Mouse (Mus musculus) forebrain, postnatal 0 days (tissue): ENCODE measurements around the gene 4931422A03Rik. TPM values are rescaled to one million over a fixed set of nuclear protein-coding genes. Genes with fewer than 3 reads are reported as not detected.

Experiments
- ATAC-seq: fragments of 200-750 bp; cut with Nextera tagmentation; 2 replicates; pipeline ENCODE4 v1.8.0; 2017; ENCODE audit warnings: mild to moderate bottlenecking, moderate library complexity
- DNase-seq: peaks from one replicate; pipeline ENCODE4 v3.0.0-alpha.2; 2015
- H3K27ac ChIP-seq: fragments of 300-500 bp; sonication (generic); 2 replicates; pipeline ENCODE4 v1.5.1; 2014; ENCODE audit warnings: low read depth, mild to moderate bottlenecking, antibody characterized with exemption, low read length, moderate library complexity, mixed read lengths
- H3K27me3 ChIP-seq: fragments of 300-500 bp; sonication (generic); 2 replicates; pipeline ENCODE4 v1.6.1; 2014; ENCODE audit warnings: mild to moderate bottlenecking, low read length, mixed read lengths; ENCODE audit not compliant: insufficient read depth
- H3K36me3 ChIP-seq: fragments of 300-500 bp; sonication (generic); 2 replicates; pipeline ENCODE4 v1.6.1; 2014; ENCODE audit warnings: mild to moderate bottlenecking, moderate library complexity; ENCODE audit not compliant: insufficient read depth
- H3K4me1 ChIP-seq: fragments of 300-500 bp; sonication (generic); 2 replicates; pipeline ENCODE4 v1.6.1; 2014; ENCODE audit warnings: antibody characterized with exemption; ENCODE audit not compliant: insufficient read depth
- H3K4me2 ChIP-seq: fragments of 300-500 bp; sonication (generic); 2 replicates; pipeline ENCODE4 v1.6.1; 2014; ENCODE audit warnings: low read depth, mild to moderate bottlenecking, moderate library complexity
- H3K4me3 ChIP-seq: fragments of 300-500 bp; sonication (generic); 2 replicates; pipeline ENCODE4 v1.5.1; 2014; ENCODE audit warnings: low read depth, low read length, mixed read lengths
- H3K9ac ChIP-seq: fragments of 300-500 bp; sonication (generic); 2 replicates; pipeline ENCODE4 v1.6.1; 2014; ENCODE audit warnings: mild to moderate bottlenecking
- H3K9me3 ChIP-seq: fragments of 300-500 bp; sonication (generic); 2 replicates; pipeline ENCODE4 v1.6.1; 2016; ENCODE audit warnings: low read length
- CTCF ChIP-seq: sonication (generic); IDR thresholded peaks from 2 replicates; pipeline ENCODE4 v1.5.1; 2016; ENCODE audit warnings: antibody characterized with exemption, control low read depth, low read depth
- WGBS: fragments of 180-500 bp; shearing (Covaris S2); extraction: QIAGEN DNeasy Blood & Tissue Kit; methylation state at CpG from one replicate; pipeline ENCODE4 v1.1.7; 2014; 5-methylcytosine and 5-hydroxymethylcytosine counted together
- polyA plus RNA-seq: library from polyadenylated mRNA; unstranded; fragments of >200 nt; fragmentation: Nextera tagmentation; extraction: Ambion mirVana; gene quantifications from 2 replicates; pipeline ENCODE4 v1.2.1, GENCODE M21; 2015
- total RNA-seq: library from RNA; depleted of rRNA; stranded (reverse); fragments of >200 nt; gene quantifications from 2 replicates; pipeline ENCODE4 v1.2.3, GENCODE M21; 2014

The 4931422A03Rik gene
- total and polyA plus RNA-seq, 2 experiments from 2014 or later, result 0.94 TPM; not detected in 1

DNA sequence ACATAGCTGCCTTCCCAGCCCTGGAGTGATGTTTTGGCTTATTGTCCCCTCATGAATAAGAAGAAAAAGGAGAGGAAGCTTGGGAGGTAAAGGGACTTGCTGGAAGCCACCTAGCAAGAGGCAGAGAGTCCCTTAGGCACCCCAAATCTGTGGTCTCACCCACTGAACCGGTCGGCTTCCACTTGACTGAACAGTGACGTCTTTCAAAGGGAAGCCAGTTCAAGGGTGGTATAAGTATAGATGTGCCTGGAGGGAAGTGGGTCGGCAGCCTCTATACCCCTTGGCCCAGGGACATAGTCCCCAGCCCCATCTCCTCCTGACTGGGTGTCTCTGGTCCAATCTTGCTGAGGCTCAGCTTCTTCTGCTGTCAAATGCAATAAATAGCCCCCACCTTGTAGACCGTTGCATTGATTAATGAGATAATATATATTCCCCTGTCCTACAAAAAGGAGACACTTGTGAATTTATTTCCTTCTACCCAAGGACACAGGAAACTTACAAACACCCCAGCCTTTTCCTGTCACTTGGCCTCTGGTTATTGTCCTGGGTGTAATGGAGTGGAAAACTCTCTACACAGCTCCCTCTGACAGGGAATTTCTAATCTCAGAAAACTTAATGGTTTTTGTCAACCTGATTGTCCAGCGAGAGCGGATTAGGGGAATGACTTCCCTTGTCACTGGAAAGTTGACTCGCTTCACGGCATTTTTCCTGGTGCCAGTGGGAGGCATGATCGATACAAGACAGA lies 92.3 kb downstream of the 4931422A03Rik start:
- no peaks in the 10 kb centered on the region for H3K36me3 ChIP-seq
- no peak for ATAC-seq
- no peak overlapping the region for H3K4me3 ChIP-seq
- no peaks in the 10 kb centered on the region for H3K9me3 ChIP-seq
- WGBS, result 40% methylated on average over 10 of the region's 10 CpGs
- H3K4me1 ChIP-seq, result no peaks in the 10 kb centered on the region
- DNase-seq, result no peak
- no peak for TF ChIP-seq CTCF
- H3K27me3 ChIP-seq, result no peaks in the 10 kb centered on the region
- H3K27ac ChIP-seq, result no peak overlapping the region
- H3K4me2 ChIP-seq, result no peak overlapping the region
- H3K9ac ChIP-seq, result no peak overlapping the region

DNA sequence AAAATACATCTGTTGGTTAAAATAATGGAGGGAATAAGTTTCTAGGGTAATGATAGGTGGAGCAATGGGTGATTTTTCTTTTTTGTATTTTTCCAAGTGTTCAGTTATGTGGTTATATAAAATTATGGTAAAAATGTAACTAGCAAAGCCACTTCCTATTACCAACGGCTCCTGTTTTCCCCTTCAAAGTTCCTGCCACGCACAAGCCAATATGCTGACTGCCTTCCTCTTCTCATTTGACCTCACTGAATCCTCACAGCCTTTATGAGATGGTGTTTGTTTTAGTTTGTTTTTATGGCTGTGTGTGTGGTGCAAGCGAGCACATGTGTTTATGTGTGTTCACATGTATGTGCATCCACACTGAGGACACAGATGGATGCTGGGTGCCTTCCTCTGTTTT lies 93.5 kb downstream of the 4931422A03Rik start:
- no peak overlapping the region for H3K27ac ChIP-seq
- no peaks in the 10 kb centered on the region for H3K36me3 ChIP-seq
- H3K27me3 ChIP-seq, result no peaks in the 10 kb centered on the region
- H3K4me1 ChIP-seq, result peaks cover 10% of the 10 kb centered on the region
- no peak overlapping the region for H3K4me2 ChIP-seq
- H3K9me3 ChIP-seq, result no peaks in the 10 kb centered on the region
- no peak for TF ChIP-seq CTCF
- ATAC-seq (no peak), DNase-seq (no peak)
- H3K4me3 ChIP-seq, result no peak overlapping the region
- H3K9ac ChIP-seq, result no peak overlapping the region
- WGBS, result 86% methylated on average over 3 of the region's 3 CpGs

DNA sequence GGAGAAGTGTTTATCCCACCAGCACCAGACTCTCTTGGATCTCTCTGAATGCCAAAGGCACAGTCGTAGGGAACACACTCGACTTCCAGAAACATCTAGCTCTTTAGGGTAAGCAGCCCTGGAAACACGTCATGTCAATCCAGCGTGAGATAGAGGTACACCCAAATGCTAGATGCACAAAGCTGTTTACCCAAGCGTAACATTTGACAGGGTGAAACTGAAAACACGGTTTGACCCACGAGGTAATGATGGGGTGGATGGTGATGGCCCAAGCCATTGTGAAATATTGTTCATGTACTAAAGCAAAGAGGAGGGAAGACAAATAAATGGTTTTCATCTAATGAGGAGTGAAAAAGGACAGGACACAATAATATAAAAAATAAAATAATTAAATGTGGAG lies 93.9 kb downstream of the 4931422A03Rik start:
- 27% methylated on average over 7 of the region's 7 CpGs for WGBS
- TF ChIP-seq CTCF, result no peak

DNA sequence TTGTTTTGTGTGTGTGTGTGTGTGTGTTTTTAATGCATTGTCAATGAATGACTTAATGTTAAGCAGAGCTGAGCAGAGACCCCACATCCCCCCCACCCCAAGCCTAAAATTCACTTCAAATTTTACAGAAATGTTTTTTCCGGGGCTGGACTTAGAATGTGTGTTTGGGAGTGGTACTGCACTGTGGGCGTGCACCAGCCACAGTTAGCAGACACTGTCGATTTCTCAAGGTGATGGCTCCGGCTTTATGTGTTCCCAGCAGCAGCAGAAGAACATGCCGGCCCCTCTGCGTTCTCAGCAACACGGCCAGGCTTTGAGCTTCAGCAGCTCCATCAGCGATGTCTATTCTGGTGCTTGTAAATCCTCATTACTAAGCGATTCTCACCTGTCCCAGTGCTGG lies 95.7 kb downstream of the 4931422A03Rik start:
- H3K4me2 ChIP-seq, result no peak overlapping the region
- no peaks in the 10 kb centered on the region for H3K9me3 ChIP-seq
- WGBS, result 80% methylated on average over 9 of the region's 9 CpGs
- no peak overlapping the region for H3K9ac ChIP-seq
- no peak for DNase-seq
- H3K4me1 ChIP-seq, result peaks cover 10% of the 10 kb centered on the region
- H3K27me3 ChIP-seq, result no peaks in the 10 kb centered on the region
- no peak for ATAC-seq
- no peak overlapping the region for H3K4me3 ChIP-seq
- no peak for TF ChIP-seq CTCF
- no peaks in the 10 kb centered on the region for H3K36me3 ChIP-seq
- no peak overlapping the region for H3K27ac ChIP-seq

More for the DNA sequence above, 93.9 kb downstream of the 4931422A03Rik start:
- Histone ChIP-seq H3K36me3 (no peaks in the 10 kb centered on the region), H3K9me3 (no peaks in the 10 kb centered on the region), H3K4me2 (no peak overlapping the region), H3K9ac (no peak overlapping the region), H3K27ac (no peak overlapping the region), H3K4me3 (no peak overlapping the region), H3K27me3 (no peaks in the 10 kb centered on the region), H3K4me1 (peaks cover 10% of the 10 kb centered on the region)
- no peak for DNase-seq
- no peak for ATAC-seq

DNA sequence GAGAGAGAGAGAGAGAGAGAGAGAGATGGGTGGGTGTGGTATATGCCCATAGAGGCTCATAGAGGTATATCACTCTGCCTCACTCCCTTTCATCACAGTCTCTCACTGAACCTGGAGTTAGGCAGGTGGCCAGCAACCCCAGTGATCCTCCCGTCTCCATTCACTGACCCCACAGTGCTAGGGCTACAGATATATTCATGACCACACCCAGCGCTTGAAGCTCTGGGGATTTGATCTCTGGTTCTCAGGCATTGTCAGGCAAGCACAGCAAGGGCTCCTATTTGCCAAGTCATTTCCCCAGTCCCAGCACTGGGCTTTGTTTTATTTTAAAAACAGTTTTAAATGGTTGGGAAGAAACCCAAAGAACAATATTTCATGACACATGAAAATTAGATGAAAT lies 96.1 kb downstream of the 4931422A03Rik start:
- H3K4me1 ChIP-seq, result peaks cover 10% of the 10 kb centered on the region
- H3K27me3 ChIP-seq, result no peaks in the 10 kb centered on the region
- TF ChIP-seq CTCF, result no peak
- ATAC-seq, result no peak
- H3K27ac ChIP-seq, result no peak overlapping the region
- no peaks in the 10 kb centered on the region for H3K9me3 ChIP-seq
- 47% methylated on average over 2 of the region's 2 CpGs for WGBS
- H3K36me3 ChIP-seq, result no peaks in the 10 kb centered on the region
- no peak overlapping the region for H3K4me3 ChIP-seq
- H3K9ac ChIP-seq, result no peak overlapping the region
- no peak for DNase-seq
- no peak overlapping the region for H3K4me2 ChIP-seq

DNA sequence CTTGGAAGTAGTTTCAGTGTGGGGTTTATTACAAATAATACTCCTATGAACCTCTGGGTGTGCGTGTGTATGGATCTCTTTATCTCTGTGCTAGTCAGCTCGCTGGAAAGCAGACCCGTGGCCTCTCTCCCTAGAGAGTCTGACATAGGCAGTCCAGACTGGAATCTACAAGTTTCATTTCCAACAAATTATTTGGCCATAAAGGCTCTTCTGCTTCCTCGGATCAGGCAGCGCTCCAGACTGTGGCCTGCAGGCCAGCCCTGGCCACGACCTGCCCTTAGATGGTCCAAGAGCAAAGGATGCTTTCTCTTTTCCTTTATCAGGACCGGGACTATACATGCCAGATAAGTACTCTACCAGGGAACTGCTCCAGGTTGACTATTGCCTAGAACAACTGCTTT lies 96.7 kb downstream of the 4931422A03Rik start:
- no peaks in the 10 kb centered on the region for H3K27me3 ChIP-seq
- H3K36me3 ChIP-seq, result no peaks in the 10 kb centered on the region
- H3K4me3 ChIP-seq, result no peak overlapping the region
- no peak overlapping the region for H3K27ac ChIP-seq
- WGBS, result 77% methylated on average over 7 of the region's 7 CpGs
- H3K9ac ChIP-seq, result no peak overlapping the region
- H3K4me2 ChIP-seq, result no peak overlapping the region
- DNase-seq (no peak), ATAC-seq (no peak)
- H3K9me3 ChIP-seq, result no peaks in the 10 kb centered on the region
- TF ChIP-seq CTCF, result no peak
- H3K4me1 ChIP-seq, result peaks cover 10% of the 10 kb centered on the region

DNA sequence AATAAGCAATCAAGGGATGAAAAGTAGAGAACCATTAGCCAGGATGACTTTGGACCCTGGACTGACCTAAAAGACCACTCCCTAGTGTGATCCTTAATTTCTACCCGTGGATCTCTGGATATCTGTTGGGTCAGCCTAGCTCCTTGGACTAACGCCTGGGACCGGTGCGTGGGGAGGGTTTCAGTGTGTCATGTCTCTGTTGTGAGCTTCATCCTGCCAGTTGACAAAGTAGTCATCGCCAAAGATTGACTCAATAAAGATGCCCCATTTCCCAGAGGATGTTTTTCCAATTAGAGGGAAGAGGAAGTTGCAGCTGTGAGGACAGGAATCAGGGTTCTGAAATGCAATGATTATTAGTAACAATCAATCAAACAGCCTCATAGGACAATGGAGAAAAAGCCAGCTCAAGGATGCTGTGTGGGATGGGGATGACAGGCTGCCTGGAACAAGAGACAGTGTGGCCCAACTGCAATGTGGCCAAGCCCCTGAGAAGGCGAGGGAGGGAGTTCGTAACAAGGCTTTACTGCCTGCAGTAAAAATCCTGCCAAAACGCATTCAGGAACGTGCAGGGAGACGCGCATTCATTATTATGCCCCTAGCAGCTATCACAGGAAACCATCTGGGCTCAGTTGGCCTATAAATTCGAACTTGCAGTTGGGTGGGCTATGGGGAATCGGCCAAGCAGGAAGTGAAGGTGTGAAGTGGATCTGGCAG lies 97.7 kb downstream of the 4931422A03Rik start:
- Histone ChIP-seq H3K4me1 (peaks cover 10% of the 10 kb centered on the region), H3K27ac (no peak overlapping the region; the same call in 1 of the 2 replicates), H3K27me3 (no peaks in the 10 kb centered on the region), H3K4me2 (no peak overlapping the region), H3K9me3 (no peaks in the 10 kb centered on the region), H3K4me3 (no peak overlapping the region), H3K9ac (no peak overlapping the region), H3K36me3 (no peaks in the 10 kb centered on the region)
- TF ChIP-seq CTCF, result no peak
- DNase-seq (peak; percentile 64), ATAC-seq (peak; percentile 58)
- 34% methylated on average over 13 of the region's 13 CpGs for WGBS
